Mouse (Mus musculus) layer of hippocampus, adult 9-11 months (tissue): Measurements from ENCODE around the gene Gm42906.

ENCODE experiments used
- DNase-seq: peaks from one replicate; pipeline ENCODE4 v3.0.0; 2022

Gm42906 gene

DNA sequence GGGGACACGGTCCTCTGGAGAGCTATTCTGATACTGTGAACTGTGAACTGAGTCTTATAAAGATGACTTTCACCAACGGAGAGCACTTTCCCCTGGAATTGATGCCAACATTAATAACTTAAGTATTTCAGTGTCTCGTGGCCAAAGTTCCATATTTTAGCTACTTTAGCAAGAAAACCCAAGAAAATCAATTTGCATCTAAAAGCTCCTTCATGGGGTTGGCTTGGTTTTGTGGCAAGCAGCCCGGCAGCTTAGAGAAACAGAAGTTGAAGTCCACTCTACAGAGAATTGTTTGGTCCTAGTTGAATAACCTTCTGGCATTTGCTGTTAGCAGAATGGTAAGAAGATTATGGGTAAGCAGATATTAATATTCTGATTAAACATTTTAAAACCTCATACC lies 196.6 kb downstream of the Gm42906 start:
- DNase-seq: no peak

DNA sequence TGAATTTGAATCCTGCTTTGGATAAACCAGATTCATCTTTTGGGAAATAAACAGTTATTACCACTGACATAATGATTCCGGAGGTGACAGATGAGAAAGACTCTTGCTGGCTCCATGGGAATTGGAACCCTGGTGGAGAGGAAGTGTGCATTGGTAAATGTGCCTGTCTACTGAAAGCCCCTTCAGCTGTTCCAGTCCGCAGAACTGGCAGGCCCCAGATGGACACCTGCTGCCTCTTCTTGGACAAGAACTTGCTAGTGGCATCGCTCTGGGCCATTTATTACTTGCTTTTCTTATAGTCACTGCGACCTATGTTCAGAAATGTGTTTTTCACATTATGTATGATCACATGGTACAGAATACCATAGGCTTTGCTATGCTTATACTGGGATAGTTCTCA lies 197.5 kb downstream of the Gm42906 start:
- DNase-seq: no peak

- DNase-seq: no peak
Observed at GRCm38 (mm10) chr5:151228367-151229005, 199.5 kb downstream of the Gm42906 start.

GRCm38 (mm10) chr5:151223696-151224366 lies 204.1 kb downstream of the Gm42906 start:
- DNase-seq: no peak

GRCm38 (mm10) chr5:151222791-151223190 lies 205.2 kb downstream of the Gm42906 start:
- no peak for DNase-seq

GRCm38 (mm10) chr5:151218689-151219115 lies 209.3 kb downstream of the Gm42906 start:
- DNase-seq: peak; percentile 14

DNA sequence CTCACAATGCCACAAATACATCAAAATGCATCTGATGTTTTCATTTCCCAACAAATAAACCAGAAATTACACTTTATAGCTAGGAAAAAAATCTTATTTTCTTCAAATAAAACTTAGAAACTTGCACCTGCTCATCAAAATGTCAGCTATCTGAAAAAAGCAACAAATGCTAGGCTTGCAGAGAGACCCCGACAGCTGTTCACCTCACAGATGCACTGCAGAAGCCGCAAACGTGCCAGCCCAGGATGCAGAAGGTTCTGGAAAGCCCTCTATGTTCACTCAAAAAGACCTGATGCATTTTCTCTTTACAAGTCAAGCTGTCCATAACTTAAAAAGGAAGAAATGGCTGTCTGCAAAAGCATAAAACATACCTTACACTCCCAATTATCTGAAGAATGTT lies 214.9 kb downstream of the Gm42906 start:
- no peak for DNase-seq

- DNase-seq: no peak
Observed at GRCm38 (mm10) chr5:151210869-151211268, 217.1 kb downstream of the Gm42906 start.

DNA sequence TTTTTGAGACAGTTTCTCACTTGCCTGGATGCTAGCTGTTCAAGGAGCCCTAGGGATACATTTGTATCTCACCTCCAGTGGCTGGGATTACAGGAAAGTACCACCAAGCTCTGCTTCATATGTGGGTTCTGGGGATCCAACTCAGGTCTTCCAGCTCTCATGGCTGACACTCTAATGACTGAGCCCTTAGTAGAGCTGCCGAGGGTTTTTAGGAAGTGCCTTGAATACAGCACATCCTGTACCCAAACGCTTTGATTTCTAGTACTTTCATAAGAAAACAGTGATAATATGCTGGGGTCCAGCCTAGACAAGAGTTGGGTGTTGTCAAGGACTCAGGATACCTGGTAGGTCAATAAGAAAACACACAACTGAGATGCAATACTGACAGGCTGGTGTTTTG lies 217.9 kb downstream of the Gm42906 start:
- DNase-seq: no peak

DNA sequence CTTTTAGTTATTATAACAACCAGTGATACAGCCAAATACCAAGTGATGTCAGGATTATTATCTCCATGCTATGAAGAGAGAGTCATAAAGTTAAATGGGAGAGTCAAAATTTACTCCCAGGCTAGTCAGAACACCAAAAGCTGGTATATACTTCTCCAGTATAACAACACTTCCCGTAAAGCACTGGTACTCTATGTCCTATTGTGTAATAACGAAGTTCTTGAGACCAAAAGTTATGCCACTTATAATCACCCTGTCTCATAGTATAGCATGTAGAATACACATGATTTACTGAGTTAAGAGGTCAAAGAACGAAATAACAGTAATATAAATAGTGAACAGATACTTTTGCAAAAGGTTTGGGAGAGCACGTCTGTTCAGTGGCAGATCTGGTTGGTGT lies 222.9 kb downstream of the Gm42906 start:
- DNase-seq: no peak

DNA sequence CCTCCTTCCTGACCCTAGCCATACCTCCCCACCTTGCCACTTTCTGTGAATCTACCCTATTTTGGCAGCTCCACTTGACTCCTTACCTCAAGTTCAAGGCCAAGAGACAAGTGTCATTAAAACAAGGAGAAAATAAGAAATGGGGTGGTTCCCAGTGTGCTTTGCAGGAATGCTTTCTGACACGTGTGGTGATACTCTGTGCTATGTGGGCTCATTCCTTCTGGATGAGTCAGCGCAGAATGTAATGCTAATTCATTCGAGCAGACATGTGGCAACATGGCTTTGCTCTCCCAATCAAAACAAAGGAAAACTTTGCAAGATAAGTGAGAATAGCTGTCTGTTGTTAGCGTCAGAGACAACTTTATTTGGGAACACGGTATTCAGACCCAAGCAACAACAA lies 225.0 kb downstream of the Gm42906 start:
- DNase-seq: peak; percentile 9

DNA sequence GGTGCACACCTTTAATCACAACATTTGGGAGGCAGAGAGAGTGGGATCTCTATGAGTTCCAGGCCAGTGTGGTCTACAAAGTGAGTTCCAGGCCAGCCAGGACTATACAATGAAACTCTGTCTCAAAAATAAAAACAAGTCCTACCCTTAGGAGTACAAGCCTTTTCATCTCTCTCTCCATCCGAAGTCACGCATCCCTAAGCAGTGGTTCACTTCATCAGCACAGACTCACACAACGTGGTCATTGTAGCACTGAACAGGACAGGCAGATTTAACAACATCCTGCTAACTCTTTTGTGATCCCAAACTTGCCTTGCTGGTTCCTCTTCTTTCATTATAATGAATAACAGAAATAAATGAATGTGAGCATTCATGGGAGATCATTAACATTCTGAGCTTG lies 226.7 kb downstream of the Gm42906 start:
- DNase-seq: no peak

- DNase-seq: no peak
Observed at GRCm38 (mm10) chr5:151199235-151199634, 228.7 kb downstream of the Gm42906 start.

DNA sequence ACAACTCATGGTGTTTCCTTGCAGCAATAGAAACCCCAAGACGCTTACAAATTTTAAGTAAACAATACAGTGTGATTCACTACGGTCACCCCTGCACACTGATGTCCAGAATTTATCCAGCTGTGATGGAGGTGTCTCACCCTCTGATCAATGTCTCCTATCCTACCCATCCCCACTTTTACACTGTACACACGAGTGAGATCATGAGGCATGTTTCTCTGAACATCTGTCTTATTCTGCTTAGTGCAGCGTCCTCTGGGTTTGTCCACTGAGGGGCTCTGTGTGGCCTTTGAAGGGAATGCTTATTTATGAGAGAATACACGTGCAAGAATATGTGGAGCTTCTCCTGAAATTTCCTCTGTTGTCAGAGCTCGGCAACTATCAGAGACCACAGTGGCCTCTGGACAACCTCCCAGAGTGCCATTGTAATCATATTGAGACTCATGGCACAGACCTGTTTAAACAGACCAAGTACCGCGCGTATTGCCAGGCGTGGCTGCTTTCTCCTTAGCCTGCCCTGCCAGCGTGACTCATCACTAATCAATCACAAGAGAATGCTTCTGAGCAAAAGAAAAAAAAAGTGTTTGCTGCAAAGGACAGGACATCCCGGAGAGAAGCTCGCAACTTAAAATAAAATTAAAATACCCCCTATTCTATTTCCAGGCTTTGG lies 231.2 kb downstream of the Gm42906 start:
- no peak for DNase-seq

DNA sequence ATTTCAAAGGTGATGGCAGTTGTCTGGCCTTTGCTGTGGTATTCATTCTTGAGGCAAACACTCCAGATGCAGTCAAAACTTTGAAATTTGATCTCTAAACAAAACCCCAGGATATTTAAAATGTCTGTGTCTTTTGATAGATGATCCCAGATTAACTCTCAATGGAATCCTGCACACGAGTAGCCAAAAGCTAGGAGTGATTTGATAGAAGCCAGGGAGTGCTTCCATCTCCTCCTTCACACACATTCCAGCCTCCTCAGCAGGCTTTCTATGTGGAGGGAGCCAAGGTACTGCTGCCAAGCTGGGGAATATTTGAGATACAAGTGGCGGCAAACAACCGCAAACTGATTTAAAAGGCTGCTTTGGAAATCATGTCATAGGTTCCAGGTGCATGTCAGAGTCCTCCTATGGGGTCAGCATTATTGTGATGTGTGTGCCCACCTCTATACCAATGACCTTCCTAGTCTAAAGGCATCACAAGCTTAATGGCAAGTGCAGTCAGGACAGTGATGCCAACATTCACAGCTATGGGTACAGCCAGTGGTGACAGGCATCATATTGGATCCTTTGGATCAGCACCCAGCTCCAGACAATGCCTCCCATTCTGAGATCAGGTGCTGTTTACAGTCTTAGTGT lies 234.0 kb downstream of the Gm42906 start:
- no peak for DNase-seq

DNA sequence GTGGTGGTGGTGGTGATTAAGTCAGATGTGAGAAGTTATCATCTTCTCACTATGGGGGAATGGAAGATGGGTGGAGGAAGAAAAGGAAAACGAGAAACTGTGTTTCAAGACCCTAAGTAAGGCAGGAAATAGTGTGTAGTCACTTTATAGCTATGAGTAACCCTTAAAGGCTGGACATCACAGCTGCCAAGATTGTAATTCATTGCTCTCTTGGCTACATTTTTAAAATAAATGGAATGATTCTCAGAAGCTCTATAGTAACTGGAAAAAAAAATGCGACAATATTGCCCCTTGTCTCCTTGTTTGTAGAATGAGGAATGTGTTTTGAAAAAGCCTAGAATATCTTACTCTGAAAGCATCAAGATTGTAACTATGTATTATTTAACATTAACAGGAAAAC lies 235.7 kb downstream of the Gm42906 start:
- no peak for DNase-seq

DNA sequence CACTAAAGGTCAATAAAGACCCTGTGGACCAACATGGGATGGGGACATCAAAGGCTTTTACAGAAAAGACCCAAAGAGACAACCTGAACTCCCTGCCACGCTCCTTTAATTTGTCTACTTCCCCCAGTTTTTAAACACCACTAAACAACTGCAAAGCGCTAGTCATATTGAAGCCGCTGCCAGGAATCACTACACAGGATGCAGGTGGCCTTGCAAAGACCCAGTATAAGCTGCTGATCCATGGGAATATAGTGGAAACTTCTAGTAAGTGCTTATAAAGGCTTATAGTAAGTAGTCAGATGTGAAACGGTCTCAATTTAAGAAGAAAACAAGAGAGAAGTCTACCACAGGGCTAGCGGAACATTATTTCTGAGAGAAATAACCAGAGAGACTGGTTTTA lies 237.2 kb downstream of the Gm42906 start:
- DNase-seq: no peak

DNA sequence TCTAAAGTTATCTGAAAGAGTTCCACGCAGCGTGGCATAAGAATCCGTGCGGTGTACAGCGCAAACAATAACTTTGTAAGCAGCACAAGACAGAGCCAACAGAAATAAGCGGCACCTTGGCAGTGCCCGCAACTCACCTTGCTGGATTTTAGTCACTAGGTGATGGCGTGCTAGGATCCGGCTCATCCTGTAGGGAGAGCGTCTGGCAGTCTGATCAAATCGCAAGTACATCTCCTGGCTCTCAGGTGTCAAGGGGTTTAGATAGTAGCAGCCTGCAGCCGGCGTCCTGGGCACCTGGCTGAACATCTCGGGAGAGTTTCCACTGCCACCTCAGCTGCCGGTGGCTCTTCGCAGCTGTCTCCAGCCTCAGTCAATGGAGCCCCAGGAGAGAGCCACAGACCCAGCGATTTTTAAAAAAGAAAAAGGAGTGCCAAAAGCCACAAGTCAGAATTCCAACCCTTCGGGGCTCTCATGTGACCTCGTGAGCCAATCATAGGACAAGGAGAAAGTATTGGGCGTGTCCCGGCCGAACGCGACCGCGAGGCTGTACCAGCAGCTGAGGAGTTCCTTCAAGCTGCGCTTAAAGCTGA lies 238.1 kb downstream of the Gm42906 start:
- peak; percentile 34 for DNase-seq

GRCm38 (mm10) chr5:151189321-151189720 lies 238.6 kb downstream of the Gm42906 start:
- no peak for DNase-seq

GRCm38 (mm10) chr5:151188659-151189058 lies 239.3 kb downstream of the Gm42906 start:
- DNase-seq: no peak

DNA sequence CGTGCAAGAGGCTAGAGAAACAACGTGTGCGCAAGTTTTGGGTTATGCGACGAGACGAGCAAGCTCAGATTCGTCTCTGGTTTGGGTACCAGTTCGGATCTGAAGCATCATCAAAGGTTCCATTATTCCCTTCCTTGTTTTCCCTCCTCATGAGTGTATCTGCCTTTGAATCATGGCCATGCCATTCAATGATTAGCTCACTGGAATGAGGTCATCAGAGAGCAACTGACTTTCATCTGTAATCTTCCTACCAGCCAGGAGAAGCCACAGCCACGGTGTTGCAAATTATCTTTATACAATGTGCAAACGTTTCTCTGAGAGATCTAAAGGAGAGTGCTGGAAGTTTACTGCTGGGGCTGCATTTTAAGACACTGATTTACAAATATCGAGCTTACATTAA lies 240.6 kb downstream of the Gm42906 start:
- peak; percentile 27 for DNase-seq

- no peak for DNase-seq
Observed at GRCm38 (mm10) chr5:151185286-151185856, 242.6 kb downstream of the Gm42906 start.

- DNase-seq: no peak
Observed at GRCm38 (mm10) chr5:151183656-151184240, 244.2 kb downstream of the Gm42906 start.
